Mouse (Mus musculus): ENCODE measurements at regions not wholly inside any gene's neighbourhood (a gene's known extent, or its start where the extent isn't known, plus 50 kb on each side); places are given as distances from the start of the nearest gene placed in this dataset.
"Not testable (repeated sequence)": the region's sequence is repeated elsewhere in the genome, so short reads cannot be mapped to it uniquely, and the experiment has no call there.

- not testable (repeated sequence) for DNase-seq
These were observed 116.8 kb downstream of the Rfpl4b start for GRCm38 (mm10) chr10:38704762-38705130.

DNA sequence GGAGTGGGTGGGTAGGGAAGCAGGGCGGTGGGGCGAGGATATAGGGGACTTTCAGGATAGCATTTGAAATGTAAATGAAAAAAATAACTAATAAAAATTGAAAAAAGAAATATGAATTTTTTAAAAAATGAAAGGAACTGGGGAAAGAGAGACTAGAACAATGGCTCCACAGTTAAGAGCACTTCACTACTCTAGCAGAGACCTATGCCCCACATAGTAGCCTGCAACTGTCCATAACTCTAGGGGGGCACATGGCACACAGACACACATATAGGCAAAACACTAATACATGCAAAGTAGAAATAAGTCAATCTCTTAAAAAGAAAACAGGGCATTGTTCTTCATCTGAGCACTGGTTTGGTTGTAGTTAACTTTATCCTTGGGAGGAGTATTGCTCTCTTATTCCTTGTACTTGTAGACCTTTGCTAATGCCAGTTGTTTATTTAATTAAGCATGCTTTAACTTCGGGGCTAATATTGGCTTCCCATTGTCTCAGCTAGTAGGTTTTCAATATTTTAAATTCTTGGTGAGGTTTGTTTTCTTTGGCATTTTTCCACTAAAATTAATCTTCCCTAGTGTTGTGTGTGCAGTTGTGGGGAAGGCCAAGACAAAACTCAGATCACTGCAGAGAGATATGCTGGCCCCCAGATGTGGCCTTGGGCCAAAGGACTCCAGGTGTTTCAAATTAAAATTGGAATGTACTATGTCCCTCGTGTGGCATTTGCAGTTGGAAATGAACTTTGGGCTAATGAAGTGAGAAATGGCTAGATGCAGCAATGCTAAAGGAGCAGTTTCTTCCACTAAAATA is 117.4 kb downstream of the Rfpl4b start:
- DNase-seq, result peak; percentile 55

GRCm38 (mm10) chr10:38677453-38677852 is 144.1 kb downstream of the Rfpl4b start:
- DNase-seq, result no peak

- DNase-seq, result no peak
These were observed 153.0 kb downstream of the Rfpl4b start for GRCm38 (mm10) chr10:38668610-38669009.

DNA sequence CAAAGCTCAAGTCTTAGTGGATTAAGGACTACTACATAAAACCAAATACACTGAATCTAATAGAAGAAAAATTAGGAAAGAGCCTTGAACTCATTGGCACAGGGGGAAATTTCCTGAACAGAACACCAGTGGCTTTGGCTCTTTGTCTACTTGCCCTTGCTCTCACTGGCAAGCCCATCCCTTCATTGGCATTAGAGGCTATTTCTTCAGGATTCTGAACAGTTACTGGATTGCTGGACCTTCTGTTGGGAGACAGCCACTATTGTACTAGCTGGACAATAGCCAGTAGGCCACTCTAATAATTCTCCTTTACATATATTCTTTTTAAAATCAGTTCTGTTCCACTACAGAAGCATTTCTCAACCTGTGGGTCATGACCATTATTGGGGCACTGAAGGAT is 153.7 kb downstream of the Rfpl4b start:
- no peak for DNase-seq

DNA sequence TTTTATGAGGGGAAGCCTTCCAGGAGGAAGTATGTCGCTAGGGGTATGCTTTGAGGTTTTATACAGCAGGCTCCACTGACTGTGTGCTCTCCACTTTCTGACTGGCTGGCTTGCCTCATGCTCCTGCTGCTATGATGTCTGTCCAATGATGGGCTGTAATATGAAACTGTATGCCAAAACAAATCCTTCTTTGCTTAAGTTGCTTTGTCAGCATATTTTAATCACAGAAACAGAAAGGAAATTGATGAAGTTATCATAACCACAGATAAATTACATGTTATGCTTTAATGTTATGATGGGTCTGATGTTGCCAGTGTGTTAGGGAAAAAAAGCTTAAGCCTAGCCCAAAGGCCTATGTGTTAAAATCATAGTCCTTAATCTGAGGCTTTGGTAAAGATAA is 185.9 kb downstream of the Rfpl4b start:
- DNase-seq, result no peak

- no peak for DNase-seq
These were observed 191.6 kb downstream of the Rfpl4b start for GRCm38 (mm10) chr10:38629907-38630505.

DNA sequence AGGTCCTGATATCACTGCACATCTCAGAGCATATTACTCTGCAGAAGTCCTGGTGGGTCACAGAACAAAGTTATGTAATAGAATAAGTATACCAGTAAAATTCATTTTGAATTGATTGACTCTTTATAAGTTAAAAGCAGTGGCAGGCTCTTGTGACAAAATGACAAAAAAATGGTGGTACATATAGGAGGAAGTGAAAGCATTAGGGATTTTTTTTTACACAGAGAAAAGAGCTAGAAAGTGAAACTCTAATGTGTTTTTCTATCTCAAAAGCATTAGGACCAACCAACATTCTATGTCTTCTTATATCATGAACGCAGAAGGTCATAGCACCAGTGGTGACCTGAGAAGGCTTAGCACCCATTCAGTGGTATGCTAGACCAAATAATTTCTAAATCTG is 198.2 kb downstream of the Rfpl4b start:
- DNase-seq, result no peak

DNA sequence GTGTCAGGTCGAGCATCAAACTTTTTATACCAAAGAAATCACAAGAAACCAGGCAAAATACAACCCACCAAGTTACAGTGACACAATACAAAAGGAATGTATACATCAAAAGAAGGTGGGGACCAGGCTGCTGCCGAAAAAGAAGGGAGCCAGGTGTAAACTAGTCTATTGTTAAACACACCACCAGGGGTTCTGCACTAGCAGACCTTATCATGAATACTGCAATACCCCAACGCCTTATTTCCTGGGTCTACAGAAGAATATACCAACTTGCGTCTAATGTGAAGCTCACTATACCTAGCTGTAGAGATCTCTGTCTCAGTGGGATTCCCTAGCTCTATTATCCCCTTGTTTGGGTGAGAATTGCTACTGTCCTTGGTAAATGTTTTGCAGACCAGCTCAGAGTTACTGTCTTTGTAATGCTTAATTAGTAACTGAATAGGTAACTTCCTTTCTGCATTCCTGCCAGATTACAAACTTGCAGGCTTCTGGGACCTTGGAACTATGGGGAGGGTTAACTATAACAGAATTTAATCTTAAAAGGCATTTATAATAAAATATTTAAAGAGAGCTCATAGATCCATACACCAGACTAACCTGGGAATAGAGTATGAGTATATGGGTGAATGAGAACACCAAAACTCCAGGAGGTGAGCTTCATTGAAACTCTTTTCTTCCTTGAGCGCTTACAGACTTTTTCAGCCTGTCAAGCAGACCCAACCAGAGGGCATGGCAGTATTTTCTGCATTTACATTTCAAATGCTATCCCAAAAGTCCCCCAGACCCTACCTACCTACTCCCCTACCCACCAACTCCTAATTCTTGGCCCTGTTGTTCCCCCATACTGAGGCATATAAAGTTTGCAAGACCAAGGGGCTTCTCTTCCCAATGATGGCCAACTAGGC is 211.7 kb downstream of the Rfpl4b start:
- DNase-seq, result no peak

GRCm38 (mm10) chr10:38586061-38586460 is 235.5 kb downstream of the Rfpl4b start:
- DNase-seq, result no peak

DNA sequence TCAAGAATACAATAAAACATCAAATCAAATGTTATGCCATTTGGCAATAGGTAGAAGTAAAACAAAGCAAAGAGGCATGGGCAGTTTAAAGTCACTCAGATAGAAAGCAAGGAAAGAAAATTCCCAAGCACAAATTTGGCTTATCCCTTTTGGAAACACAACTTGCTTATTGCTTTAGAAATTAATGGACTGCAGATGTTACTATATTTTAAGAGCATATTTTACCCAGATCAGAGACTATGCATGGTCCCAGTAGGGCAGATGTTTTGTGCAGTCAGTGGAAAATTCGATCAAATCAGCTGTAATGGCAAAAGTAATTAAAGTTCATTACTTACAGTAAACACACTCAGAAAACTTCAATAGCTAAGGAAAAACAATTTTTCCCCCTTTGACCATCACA is 245.9 kb downstream of the Rfpl4b start:
- DNase-seq, result no peak

DNA sequence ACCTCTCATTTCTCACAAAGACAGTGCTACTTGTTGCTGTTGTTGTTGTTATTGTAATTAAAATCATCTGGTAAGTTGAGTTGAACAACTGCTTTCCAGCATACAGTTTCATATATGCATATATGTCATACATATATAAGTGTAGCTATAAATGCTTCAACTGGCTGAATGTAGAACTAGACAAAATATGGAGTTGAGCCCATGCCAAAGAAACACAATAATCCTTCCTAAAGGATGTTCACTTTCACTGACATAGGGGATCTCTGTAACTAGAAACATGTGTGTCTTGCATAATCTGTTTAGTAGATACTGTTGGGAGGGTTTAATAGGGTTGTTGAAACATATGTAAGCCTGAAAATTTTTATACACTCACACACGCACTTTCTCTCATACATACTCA is 247.9 kb downstream of the Rfpl4b start:
- DNase-seq, result no peak

DNA sequence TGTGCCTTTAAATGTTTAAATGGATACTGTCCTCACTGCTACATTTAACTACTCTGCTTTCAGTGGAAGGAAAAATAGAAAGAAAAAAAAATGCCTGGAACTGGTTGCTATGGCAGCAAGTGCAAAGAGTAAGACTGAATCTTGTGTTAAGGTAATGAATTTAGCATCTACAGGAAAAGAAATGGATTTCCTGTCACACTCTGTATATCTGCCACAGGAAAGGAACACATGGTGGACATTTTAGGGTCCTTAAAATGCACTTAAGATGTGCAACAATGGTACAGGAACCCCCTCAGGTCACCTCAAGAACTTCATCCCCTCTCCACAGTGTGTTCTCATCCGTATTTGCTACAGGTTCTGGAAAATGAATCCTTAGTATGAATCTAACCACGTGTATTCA is 248.4 kb downstream of the Rfpl4b start:
- no peak for DNase-seq

DNA sequence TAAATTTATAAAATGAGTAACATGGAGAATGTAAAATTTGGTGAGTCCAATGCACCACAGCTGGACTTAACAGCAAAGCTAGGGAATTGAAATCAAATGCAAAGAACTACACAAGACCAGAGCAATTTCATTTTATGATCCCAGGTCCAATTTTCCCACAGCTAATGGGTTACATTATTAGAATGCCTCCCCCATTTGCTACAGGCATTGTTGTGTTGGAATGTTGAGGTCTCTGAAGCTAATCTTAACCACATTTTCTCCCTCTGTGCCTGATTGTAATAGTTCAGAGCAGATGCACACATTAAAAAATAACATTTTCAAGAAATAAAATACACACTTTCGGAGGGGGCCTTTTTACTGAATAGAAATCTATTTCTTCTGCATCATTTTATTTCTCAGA is 254.3 kb downstream of the Rfpl4b start:
- no peak for DNase-seq

DNA sequence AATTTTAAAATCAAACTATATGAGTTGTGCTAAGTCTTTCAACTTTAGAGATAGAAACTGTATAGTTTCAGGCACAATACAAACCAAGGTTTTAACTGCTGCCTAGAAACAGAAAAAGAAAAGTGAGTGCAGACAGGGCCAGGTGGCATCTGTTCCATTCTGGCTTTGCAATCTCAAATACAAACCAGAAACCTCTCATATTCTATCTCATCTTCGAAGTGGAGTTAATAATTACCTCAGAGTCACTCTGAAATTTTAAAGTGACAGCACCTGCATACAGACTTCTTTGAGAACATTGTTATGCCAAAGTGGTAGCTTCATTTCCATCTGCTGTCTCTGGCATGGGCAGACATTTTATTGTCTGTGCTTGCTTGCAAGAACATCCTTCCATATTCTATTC is 255.2 kb downstream of the Rfpl4b start:
- no peak for DNase-seq

DNA sequence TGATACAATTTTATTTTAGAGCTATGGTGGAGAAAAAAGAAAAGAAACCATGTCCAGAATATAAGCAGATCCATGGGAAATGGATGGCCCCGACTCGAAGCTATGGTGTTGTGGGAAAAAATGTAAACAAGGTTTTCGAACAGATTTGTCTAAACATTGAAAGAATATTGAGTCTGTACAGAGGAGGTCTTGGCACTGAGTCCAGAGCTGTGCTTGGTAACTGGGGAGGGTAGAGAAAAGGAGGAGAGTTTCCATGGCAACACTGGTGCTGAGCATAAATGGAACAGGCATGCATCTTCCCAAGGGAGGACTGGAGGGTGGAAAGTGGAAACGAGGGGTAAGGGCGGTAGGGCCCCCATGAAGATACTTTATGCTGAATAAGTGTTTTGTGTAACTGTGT is 266.5 kb downstream of the Rfpl4b start:
- no peak for DNase-seq

GRCm38 (mm10) chr10:38553688-38554680 is 267.6 kb downstream of the Rfpl4b start:
- DNase-seq, result peak; percentile 22

DNA sequence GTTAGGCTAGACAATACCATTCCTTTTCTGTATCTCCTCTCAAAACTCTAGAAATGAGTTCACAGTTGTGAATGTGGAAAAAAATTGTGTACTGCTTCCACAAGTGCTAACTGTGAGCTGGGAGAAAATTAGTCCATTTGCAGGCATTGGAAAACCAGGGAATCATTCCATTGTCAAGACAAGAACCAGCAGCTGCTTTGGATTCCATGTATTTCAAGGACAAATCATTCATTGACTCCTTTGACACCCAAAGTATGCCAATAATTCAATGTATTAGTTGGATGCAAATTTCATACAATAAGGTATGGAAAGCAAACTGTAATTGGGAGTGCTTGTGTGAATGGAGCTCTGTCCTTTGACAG is 268.3 kb downstream of the Rfpl4b start:
- DNase-seq, result no peak

DNA sequence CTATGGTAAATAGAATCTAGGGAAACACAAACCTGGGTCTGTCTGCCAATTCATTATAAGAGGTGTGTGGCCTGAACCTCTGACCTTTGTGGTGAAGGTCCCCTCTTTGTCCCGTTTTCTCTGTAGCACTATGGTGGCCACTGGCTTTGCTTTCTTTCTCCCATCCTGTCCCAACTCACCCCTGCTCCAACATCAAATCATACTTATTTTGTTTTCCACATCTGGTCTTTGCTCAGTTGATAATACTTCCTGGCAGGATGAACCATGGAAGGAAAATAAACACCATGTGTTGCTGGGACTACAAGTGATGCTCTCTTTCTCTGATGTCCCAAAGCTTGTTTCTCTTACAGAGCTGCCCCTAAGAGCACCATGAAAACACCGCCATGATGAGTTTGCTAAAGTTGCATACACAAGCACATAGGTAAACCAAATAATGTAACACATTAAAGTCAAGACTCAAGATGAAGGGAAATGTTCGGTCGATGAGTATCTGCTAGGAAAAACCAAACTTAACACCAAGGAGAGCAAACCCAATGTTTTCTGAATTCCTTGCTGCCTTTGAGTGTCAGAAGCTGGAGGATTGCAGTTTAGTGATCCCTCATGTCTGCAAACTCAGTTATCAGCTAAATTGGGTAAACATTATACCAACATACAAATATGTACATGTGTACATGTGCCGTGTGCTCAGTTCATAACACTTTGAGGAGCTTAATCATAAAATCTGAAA is 269.1 kb downstream of the Rfpl4b start:
- DNase-seq, result no peak

DNA sequence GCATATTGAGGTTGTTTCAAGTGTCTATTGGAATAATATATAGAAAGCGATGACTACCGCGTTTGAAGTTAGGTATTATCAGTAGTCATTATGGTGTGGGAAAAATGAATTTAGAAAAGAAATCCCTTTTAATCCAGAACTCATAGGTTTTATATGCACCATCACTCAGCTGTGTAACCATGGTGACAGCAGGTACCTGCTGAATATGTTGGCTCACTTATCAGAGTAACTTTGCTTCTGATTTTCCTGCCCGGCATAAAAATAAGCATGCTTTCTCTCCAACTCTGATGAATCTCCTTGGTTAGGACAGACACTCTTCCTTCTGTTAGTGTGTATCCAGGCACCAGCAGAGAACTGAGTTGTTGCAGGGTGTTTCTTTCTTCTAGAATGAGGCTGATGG is 281.5 kb downstream of the Rfpl4b start:
- DNase-seq, result no peak

DNA sequence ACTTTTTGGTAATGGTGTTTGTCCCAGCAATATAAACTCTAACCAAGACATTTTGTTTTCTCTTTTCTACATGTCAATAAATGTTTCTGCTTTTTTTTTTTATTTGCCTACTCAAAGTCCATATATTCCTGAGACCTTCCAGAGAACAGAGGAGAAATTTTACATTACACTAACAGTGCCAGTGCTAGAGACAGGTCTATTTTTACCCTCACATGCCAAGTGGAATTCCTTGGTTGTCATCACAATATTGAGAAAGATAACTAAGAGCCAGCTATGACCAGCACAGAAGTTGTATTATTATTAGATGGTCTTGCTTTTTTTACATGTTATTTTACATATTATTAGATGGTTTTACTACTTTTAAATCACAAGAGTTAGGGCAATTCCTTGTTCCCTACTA is 282.8 kb downstream of the Rfpl4b start:
- no peak for DNase-seq

GRCm38 (mm10) chr10:38516636-38517035 is 304.9 kb downstream of the Rfpl4b start:
- no peak for DNase-seq
